Mouse (Mus musculus): ENCODE data around the gene Dpep3. TPM values are rescaled to one million over a fixed set of nuclear protein-coding genes. Genes with fewer than 3 reads are reported as not detected.
"Not testable (repeated sequence)": the region's sequence is repeated elsewhere in the genome, so short reads cannot be mapped to it uniquely, and the experiment has no call there.

Dpep3 gene
- polyA plus RNA-seq, 1 experiment: 0.30 TPM

GRCm38 (mm10) chr8:105988546-105988945 lies 9.3 kb upstream of the Dpep3 start:
- TF ChIP-seq POLR2A (IDR thresholded peaks at IDR 0.05; ENCODE audit: borderline replicate concordance, extremely low read depth, low read depth, low read length) (no peak), CTCF (IDR thresholded peaks at IDR 0.05; ENCODE audit: insufficient read depth, low read length) (no peak)
- Histone ChIP-seq H3K4me1 (ENCODE audit: control insufficient read depth, insufficient read depth, low read length) (peaks cover 4% of the 10 kb centered on the region), H3K4me3 (replicated peaks; ENCODE audit: extremely low read depth, low read depth, low read length) (no peak overlapping the region)
- 83% methylated on average over 11 of the region's 11 CpGs for WGBS
- no peak for DNase-seq

GRCm38 (mm10) chr8:105983406-105983805 lies 4.2 kb upstream of the Dpep3 start:
- WGBS: 74% methylated on average over 11 of the region's 11 CpGs
- not testable (repeated sequence) for H3K4me1 ChIP-seq (ENCODE audit: control insufficient read depth, insufficient read depth, low read length); H3K4me3 ChIP-seq (replicated peaks; ENCODE audit: extremely low read depth, low read depth, low read length); DNase-seq

GRCm38 (mm10) chr8:105981146-105981545 lies 1.9 kb upstream of the Dpep3 start:
- no peak for TF ChIP-seq CTCF (IDR thresholded peaks at IDR 0.05; ENCODE audit: insufficient read depth, low read length)
- TF ChIP-seq POLR2A (IDR thresholded peaks at IDR 0.05; ENCODE audit: borderline replicate concordance, extremely low read depth, low read depth, low read length): no peak
- DNase-seq: no peak
- Histone ChIP-seq H3K4me3 (replicated peaks; ENCODE audit: extremely low read depth, low read depth, low read length) (no peak overlapping the region), H3K4me1 (ENCODE audit: control insufficient read depth, insufficient read depth, low read length) (no peaks in the 10 kb centered on the region)
- 87% methylated on average over 1 of the region's 1 CpGs for WGBS

GRCm38 (mm10) chr8:105975363-105975762 lies 3.9 kb downstream of the Dpep3 start:
- H3K4me3 ChIP-seq (replicated peaks; ENCODE audit: extremely low read depth, low read depth, low read length): no peak overlapping the region
- DNase-seq: no peak
- 64% methylated on average over 7 of the region's 7 CpGs for WGBS
- TF ChIP-seq POLR2A (IDR thresholded peaks at IDR 0.05; ENCODE audit: borderline replicate concordance, extremely low read depth, low read depth, low read length) (no peak), CTCF (IDR thresholded peaks at IDR 0.05; ENCODE audit: insufficient read depth, low read length) (no peak)
- no peaks in the 10 kb centered on the region for H3K4me1 ChIP-seq (ENCODE audit: control insufficient read depth, insufficient read depth, low read length)

- Histone ChIP-seq H3K4me3 (replicated peaks; ENCODE audit: extremely low read depth, low read depth, low read length) (no peak overlapping the region), H3K4me1 (ENCODE audit: control insufficient read depth, insufficient read depth, low read length) (peaks cover 8% of the 10 kb centered on the region)
- TF ChIP-seq CTCF (IDR thresholded peaks at IDR 0.05; ENCODE audit: insufficient read depth, low read length) (no peak), POLR2A (IDR thresholded peaks at IDR 0.05; ENCODE audit: borderline replicate concordance, extremely low read depth, low read depth, low read length) (no peak)
- no peak for DNase-seq
- 75% methylated on average over 8 of the region's 8 CpGs for WGBS
These were observed 8.1 kb downstream of the Dpep3 start for GRCm38 (mm10) chr8:105971019-105971720.

GRCm38 (mm10) chr8:105969367-105969766 lies 9.9 kb downstream of the Dpep3 start:
- no peak for DNase-seq
- H3K4me3 ChIP-seq (replicated peaks; ENCODE audit: extremely low read depth, low read depth, low read length): no peak overlapping the region
- peaks cover 14% of the 10 kb centered on the region for H3K4me1 ChIP-seq (ENCODE audit: control insufficient read depth, insufficient read depth, low read length)
- no peak for TF ChIP-seq POLR2A (IDR thresholded peaks at IDR 0.05; ENCODE audit: borderline replicate concordance, extremely low read depth, low read depth, low read length)
- no peak for TF ChIP-seq CTCF (IDR thresholded peaks at IDR 0.05; ENCODE audit: insufficient read depth, low read length)
- 78% methylated on average over 1 of the region's 1 CpGs for WGBS

- Histone ChIP-seq H3K4me1 (ENCODE audit: control insufficient read depth, insufficient read depth, low read length) (peaks cover 17% of the 10 kb centered on the region), H3K4me3 (replicated peaks; ENCODE audit: extremely low read depth, low read depth, low read length) (peak overlapping the region; percentile 29)
- 14% methylated on average over 19 of the region's 19 CpGs for WGBS
- peak; percentile 28 for DNase-seq
- TF ChIP-seq POLR2A (IDR thresholded peaks at IDR 0.05; ENCODE audit: borderline replicate concordance, extremely low read depth, low read depth, low read length): no peak
- no peak for TF ChIP-seq CTCF (IDR thresholded peaks at IDR 0.05; ENCODE audit: insufficient read depth, low read length)
These were observed 12.4 kb downstream of the Dpep3 start for GRCm38 (mm10) chr8:105966692-105967311.

GRCm38 (mm10) chr8:105965905-105966341 lies 13.3 kb downstream of the Dpep3 start, which contains the start of gene Slc12a4:
Gene Slc12a4 (minus strand): TSS chr8:105966097.
- Histone ChIP-seq H3K4me1 (ENCODE audit: control insufficient read depth, insufficient read depth, low read length) (peaks cover 17% of the 10 kb centered on the region), H3K4me3 (replicated peaks; ENCODE audit: extremely low read depth, low read depth, low read length) (peak within 1 kb of the TSS; percentile 79)
- peak; percentile 82 for DNase-seq
- WGBS: under 1% methylated on average over 46 of the region's 47 CpGs
- TF ChIP-seq CTCF (IDR thresholded peaks at IDR 0.05; ENCODE audit: insufficient read depth, low read length) (no peak), POLR2A (IDR thresholded peaks at IDR 0.05; ENCODE audit: borderline replicate concordance, extremely low read depth, low read depth, low read length) (peak; percentile 76)

GRCm38 (mm10) chr8:105965266-105965904 lies 13.8 kb downstream of the Dpep3 start:
- TF ChIP-seq CTCF (IDR thresholded peaks at IDR 0.05; ENCODE audit: insufficient read depth, low read length): no peak
- TF ChIP-seq POLR2A (IDR thresholded peaks at IDR 0.05; ENCODE audit: borderline replicate concordance, extremely low read depth, low read depth, low read length): no peak
- Histone ChIP-seq H3K4me3 (replicated peaks; ENCODE audit: extremely low read depth, low read depth, low read length) (peak overlapping the region; percentile 75), H3K4me1 (ENCODE audit: control insufficient read depth, insufficient read depth, low read length) (peaks cover 17% of the 10 kb centered on the region)
- under 1% methylated on average over 40 of the region's 40 CpGs for WGBS
- DNase-seq: no peak

Measured in lung, adult 2 months (tissue).